In genomic region chr13:64319782-64320181, GRCm38 (mm10) we compare ENCODE assay signal across 15 mouse cellular contexts.
"Had no signal": no experiment of that assay in that cellular context is flagged by ENCODE, and none has a peak within 500 bp of the region (broad histone marks: within the 10 kb centered on the region; RNA-seq: fewer than 3 reads in every experiment).

No protein-coding gene starts in this region.

- H3K4me2 ChIP-seq: intestine, embryonic 15.5 days; lung, embryonic 15.5 days; midbrain, embryonic 11.5 days; midbrain, embryonic 15.5 days; neural tube, embryonic 13.5 days; stomach, embryonic 15.5 days had no signal

- H3K4me3 ChIP-seq: intestine, embryonic 15.5 days; limb, embryonic 10.5 days; lung, embryonic 15.5 days; megakaryocyte, embryonic 14.5 days; midbrain, embryonic 15.5 days; neural tube, embryonic 13.5 days; stomach, embryonic 15.5 days had no signal

- H3K9me3 ChIP-seq: intestine, embryonic 15.5 days; limb, embryonic 10.5 days; lung, embryonic 15.5 days; megakaryocyte, embryonic 14.5 days; midbrain, embryonic 15.5 days; neural tube, embryonic 13.5 days; stomach, embryonic 15.5 days had no signal

- H3K4me1 ChIP-seq: intestine, embryonic 15.5 days; limb, embryonic 10.5 days; lung, embryonic 15.5 days; midbrain, embryonic 15.5 days; neural tube, embryonic 13.5 days; stomach, embryonic 15.5 days had no signal

- H3K27ac ChIP-seq: intestine, embryonic 15.5 days; limb, embryonic 10.5 days; lung, embryonic 15.5 days; macrophage; midbrain, embryonic 15.5 days; neural tube, embryonic 13.5 days; stomach, embryonic 15.5 days had no signal

- H3K9ac ChIP-seq: intestine, embryonic 15.5 days; lung, embryonic 15.5 days; midbrain, embryonic 15.5 days; neural tube, embryonic 13.5 days; stomach, embryonic 15.5 days had no signal

- DNase-seq: kidney, adult 9 months; kidney, postnatal 25 days; lung, postnatal 14 days; retina, postnatal 1 day; thymus, adult 2 months; thymus, postnatal 25 days had no signal

- ATAC-seq: intestine, embryonic 15.5 days; midbrain, embryonic 15.5 days had no signal

- H3K27me3 ChIP-seq: intestine, embryonic 15.5 days; lung, embryonic 15.5 days; megakaryocyte, embryonic 14.5 days; midbrain, embryonic 15.5 days; neural tube, embryonic 13.5 days; stomach, embryonic 15.5 days had no signal

- H3K36me3 ChIP-seq: intestine, embryonic 15.5 days; limb, embryonic 10.5 days; lung, embryonic 15.5 days; midbrain, embryonic 15.5 days; neural tube, embryonic 13.5 days; stomach, embryonic 15.5 days had no signal
